Mouse (Mus musculus) gastrocnemius, postnatal 10 days (tissue): ENCODE data around the gene 6430550D23Rik. TPM values are rescaled to one million over a fixed set of nuclear protein-coding genes. Genes with fewer than 3 reads are reported as not detected.
A peak's percentile ranks its signal among the peaks of the same experiment; 100 is the strongest.
"Not testable (repeated sequence)": the region's sequence is repeated elsewhere in the genome, so short reads cannot be mapped to it uniquely, and the experiment has no call there.

Experiments used
- DNase-seq: peaks from one replicate; pipeline ENCODE4 v3.0.0; 2021; ENCODE audit warnings: mixed read lengths
- total RNA-seq, 2 experiments: library from RNA; stranded (reverse); gene quantifications; 2 replicates each; pipeline ENCODE4 v1.2.3; 2021

The 6430550D23Rik gene
- total RNA-seq, 2 experiments from 2014 or later = 0.49 to 0.63 TPM

- DNase-seq = peak; percentile 42
Observed at GRCm38 (mm10) chr2:155952006-155952405, 55.8 kb downstream of the 6430550D23Rik start.

DNA sequence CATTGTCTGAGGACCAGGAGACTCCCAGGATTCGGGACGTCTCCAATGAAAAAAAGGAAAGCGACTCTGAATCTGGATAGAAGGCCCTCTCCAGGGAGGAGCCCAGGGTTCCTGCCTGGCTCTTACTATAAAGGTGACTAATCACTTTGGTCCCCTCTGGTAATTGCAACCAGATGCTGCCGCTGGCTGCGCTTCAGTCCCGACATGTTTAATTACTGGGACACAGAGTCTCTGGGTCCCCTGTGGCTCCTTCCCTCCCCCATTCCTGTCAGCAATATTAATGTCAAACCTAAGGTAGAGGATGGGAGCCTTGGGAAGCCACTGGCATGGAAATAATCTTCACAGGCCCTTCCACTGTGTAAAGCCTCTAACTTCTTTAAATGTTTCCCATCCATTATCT lies 58.4 kb downstream of the 6430550D23Rik start:
- DNase-seq = no peak

DNA sequence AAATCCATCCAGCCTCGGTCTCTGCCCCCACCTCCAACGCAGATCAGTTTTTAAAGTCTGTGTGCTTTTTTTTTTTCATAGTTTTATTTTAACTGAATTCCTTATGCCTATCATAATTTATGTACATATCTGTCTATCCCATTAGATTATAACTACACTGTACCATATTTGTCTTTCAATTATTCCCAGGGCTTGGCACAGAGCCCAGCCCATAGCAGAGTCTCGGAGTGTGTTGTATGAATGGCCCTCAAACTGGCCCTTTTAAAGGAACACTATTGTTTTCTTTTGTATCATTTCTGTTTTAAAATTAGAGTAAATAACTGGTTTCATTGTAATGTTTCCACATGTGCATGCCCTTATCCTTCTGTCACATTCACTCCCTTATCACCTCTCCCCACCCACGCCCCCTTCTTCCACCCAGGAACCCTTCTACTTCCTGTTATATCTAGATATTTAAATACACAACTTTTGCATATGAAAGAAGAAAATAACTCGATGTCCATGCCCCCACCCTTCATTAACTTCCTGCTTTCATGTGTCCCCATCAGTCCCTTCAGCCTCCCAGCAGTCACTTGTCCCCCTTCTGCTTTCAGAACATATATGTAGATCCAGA lies 60.3 kb downstream of the 6430550D23Rik start:
- no peak for DNase-seq

DNA sequence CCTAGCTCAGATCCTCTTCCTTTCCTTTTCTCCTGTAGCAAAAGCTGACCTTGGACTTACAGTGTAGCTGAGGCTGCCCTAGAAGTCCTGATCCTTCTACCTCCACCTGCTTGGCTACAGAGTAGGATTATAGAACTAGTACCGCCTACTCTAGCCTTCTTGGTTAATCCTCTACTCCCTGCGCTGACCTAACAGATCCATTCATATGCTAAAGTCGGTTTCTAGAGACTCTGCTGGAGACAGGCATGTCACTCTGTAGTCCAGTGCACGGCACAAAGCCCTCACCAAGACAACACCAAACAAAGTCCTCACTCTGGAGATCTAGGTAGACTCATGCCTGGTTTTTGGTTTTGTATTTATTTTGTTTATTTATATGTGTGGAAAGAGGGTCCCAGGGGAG lies 61.3 kb downstream of the 6430550D23Rik start:
- DNase-seq = no peak

GRCm38 (mm10) chr2:155946069-155946468 lies 61.7 kb downstream of the 6430550D23Rik start:
- DNase-seq = peak; percentile 87

- DNase-seq = no peak
Observed at GRCm38 (mm10) chr2:155945580-155945979, 62.2 kb downstream of the 6430550D23Rik start.

- no peak for DNase-seq
Observed at GRCm38 (mm10) chr2:155945124-155945523, 62.7 kb downstream of the 6430550D23Rik start, which contains the start of gene Gdf5. TSS of gene Gdf5 (minus strand) at chr2:155945367.

- no peak for DNase-seq
Observed at GRCm38 (mm10) chr2:155944685-155945084, 63.1 kb downstream of the 6430550D23Rik start.

GRCm38 (mm10) chr2:155943463-155943862 lies 64.3 kb downstream of the 6430550D23Rik start:
- no peak for DNase-seq

DNA sequence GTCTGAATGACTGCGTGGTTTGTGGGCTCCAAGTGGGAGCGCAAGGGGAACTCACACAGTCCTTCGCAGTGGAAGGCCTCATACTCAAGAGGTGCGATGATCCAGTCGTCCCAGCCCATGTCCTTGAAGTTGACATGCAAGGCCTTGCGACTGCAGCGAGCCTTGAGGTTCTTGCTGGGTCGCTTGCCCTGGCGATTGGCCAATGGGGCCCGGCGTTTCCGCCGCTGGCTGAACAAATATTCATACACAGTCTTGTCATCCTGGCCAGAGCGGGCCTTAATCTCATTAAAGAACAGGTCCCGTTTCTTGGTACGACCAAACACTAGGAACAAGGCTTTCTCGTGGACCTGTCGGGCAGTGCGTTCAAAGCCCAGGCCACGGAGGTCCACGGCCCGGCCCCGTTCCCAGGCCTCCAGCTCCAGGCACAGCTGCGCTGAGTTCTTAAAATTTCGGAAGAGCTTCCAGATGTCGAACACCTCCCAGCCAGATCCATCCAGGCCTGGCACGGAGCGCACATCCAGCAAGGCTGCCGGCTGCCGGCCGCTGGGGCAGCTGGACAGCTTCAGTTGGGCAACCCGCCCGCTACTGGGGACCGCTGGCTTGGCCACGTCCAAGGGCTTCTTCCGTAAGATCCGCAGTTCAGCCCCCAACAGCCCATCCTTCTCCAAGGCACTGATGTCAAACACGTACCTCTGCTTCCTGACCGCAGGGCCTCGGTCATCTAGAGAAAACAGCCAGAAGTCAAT lies 65.9 kb downstream of the 6430550D23Rik start:
- DNase-seq = peak; percentile 78

GRCm38 (mm10) chr2:155940681-155941080 lies 67.1 kb downstream of the 6430550D23Rik start, which contains the start of gene Gm15557:
TSS of gene Gm15557 (plus strand) at chr2:155940728.
- DNase-seq = no peak

DNA sequence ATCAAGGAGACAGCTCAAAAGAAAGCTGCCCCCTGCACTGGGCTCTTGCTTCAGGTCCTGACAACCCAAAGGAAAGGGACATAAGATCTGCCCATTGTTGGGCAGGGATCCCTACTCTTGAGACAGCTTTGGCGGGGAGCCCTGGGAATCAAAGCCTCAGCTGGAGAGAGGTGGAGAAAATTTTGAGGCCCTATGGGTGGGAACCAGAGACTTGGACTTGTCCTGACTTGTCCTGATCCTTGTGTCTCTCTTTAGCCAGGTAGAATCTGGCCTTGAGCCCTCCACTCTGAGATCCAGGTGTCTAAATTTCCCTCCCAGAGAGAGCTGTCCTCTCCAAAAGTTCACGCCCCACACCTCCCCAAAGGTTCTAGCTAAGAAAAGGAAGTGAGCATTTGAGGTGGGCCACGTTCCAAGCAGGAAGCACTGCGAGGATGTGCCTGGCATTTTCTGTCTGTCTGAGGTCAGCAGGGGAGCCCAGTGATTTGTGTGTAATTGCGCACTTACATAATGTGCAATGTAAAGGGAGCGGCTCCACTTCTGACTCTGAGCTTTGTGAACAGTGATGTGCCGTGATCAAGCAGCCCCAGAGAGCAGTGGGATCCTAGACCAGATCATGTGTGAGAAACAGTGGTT lies 67.8 kb downstream of the 6430550D23Rik start:
- DNase-seq = no peak

DNA sequence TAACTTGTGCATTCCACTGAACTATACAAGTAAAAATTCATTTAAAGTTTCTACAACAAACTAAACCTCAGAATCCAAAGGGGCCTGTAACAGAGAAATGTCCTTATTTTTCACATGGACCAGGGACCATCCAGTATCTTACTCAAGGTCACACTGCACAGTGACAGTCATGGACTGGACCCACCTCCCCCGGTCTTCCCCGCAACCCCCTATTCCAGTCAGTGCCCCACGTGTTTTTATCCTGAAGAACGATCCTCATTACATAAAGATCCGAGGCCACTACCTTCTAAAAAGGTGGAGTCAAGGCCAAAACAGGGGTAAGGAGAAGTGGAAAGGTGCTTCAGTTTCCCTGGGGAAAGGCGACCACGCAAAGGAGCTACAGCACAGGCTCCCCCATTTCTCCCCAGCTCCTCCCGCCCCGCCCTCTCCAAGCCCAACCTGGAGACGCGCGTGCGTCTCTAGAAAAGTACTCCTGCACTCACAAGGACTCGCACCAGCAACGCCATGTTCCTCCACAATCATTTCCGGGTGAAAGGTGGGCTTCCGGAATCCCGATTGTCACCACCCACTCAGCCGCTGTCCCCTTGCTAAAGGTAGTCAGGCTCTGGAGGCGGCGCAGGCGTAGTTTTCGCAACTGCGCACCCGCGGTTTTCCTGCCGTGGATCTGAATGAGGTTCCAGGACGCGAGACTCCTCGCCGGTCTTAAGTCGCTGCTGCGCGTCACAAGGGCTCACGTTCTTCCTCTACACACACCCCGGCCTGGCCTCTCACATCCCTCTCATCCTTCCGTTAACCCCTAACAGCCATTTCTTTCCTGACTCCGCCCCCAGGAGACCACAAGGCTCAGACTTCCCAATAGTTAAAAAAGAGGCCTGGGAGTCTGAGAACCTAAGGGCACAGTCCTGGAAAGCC lies 78.0 kb downstream of the 6430550D23Rik start, which contains the start of gene Uqcc1:
Gene Uqcc1 (minus strand): TSS at position 780 of the 912 bp plus-strand sequence.
- peak; percentile 86 for DNase-seq

GRCm38 (mm10) chr2:155928711-155929345 lies 78.9 kb downstream of the 6430550D23Rik start:
- no peak for DNase-seq

DNA sequence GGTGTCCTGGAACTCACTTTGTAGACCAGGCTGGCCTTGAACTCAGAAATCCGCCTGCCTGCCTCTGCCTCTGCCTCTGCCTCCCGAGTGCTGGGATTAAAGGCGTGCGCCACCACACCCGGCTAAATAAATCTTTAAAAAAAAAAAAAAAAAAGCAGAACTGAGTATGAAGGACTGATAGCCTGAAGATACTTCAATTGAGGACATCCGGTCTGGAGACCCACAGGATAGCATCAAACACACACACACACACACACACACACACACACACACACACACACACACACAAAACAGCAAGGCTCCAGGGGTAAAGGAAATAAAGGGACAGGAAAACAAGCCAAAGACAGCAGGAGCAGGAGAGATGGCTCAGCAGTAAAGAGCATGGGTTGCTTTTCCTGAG lies 82.6 kb downstream of the 6430550D23Rik start:
- not testable (repeated sequence) for DNase-seq

Other genes starting within 250 kb of the 6430550D23Rik start
- under 1 TPM in 1 of 2 experiments, not detected in 1; 0.11 TPM for gene Mmp24, start 232.6 kb downstream of the 6430550D23Rik start, total RNA-seq
- gene BC029722, start 188.6 kb downstream of the 6430550D23Rik start, total RNA-seq = 10 to 100 TPM; 14.3 to 16.9 TPM
- gene Eif6, start 181.1 kb downstream of the 6430550D23Rik start, total RNA-seq = 10 to 100 TPM; 58.0 to 63.8 TPM
- gene Fam83c, start 173.1 kb downstream of the 6430550D23Rik start, total RNA-seq = not detected
- 100 to 1,000 TPM in 1 of 2 experiments, 10 to 100 TPM in 1; 92.3 to 108 TPM for gene Uqcc1, start 77.7 kb downstream of the 6430550D23Rik start, total RNA-seq
- gene Gm15557, start 67.2 kb downstream of the 6430550D23Rik start, total RNA-seq = not detected
- under 1 TPM in 1 of 2 experiments, not detected in 1; 0.14 TPM for gene Gdf5, start 62.6 kb downstream of the 6430550D23Rik start, total RNA-seq
- 10 to 100 TPM in 1 of 2 experiments, 1 to 10 TPM in 1; 7.8 to 11.7 TPM for gene Cep250, start 51.5 kb downstream of the 6430550D23Rik start, total RNA-seq
- 10 to 100 TPM; 78.1 to 84.4 TPM for gene Ergic3, start 68 bp upstream of the 6430550D23Rik start, total RNA-seq
- gene Fer1l4, start 45.0 kb upstream of the 6430550D23Rik start, total RNA-seq = not detected
- under 1 TPM; 0.85 to 0.86 TPM for gene Spag4, start 57.2 kb upstream of the 6430550D23Rik start, total RNA-seq
- gene Cpne1, start 104.0 kb upstream of the 6430550D23Rik start, total RNA-seq = 10 to 100 TPM; 14.5 to 15.1 TPM
- gene Rbm12, start 104.0 kb upstream of the 6430550D23Rik start, total RNA-seq = 10 to 100 TPM; 13.9 to 17.9 TPM
- 10 to 100 TPM; 12.8 to 13.4 TPM for gene Gm28036, start 119.1 kb upstream of the 6430550D23Rik start, total RNA-seq
- 100 to 1,000 TPM; 207 to 226 TPM for gene Romo1, start 136.1 kb upstream of the 6430550D23Rik start, total RNA-seq
- 10 to 100 TPM; 48.4 to 55.1 TPM for gene Nfs1, start 136.2 kb upstream of the 6430550D23Rik start, total RNA-seq
- gene Rbm39, start 172.3 kb upstream of the 6430550D23Rik start, total RNA-seq = 100 to 1,000 TPM; 139 to 199 TPM
- gene Phf20, start 188.5 kb upstream of the 6430550D23Rik start, total RNA-seq = 10 to 100 TPM; 25.1 to 27.3 TPM